Mouse (Mus musculus) lung, postnatal 0 days (tissue): ENCODE measurements around the gene Cep128.

Experiments
- CTCF ChIP-seq: IDR thresholded peaks from 2 replicates; pipeline ENCODE4 v1.5.1; 2016; ENCODE audit warnings: antibody characterized with exemption, mild to moderate bottlenecking
- EP300 ChIP-seq: IDR thresholded peaks from 2 replicates; pipeline ENCODE4 v1.6.1; 2016; ENCODE audit warnings: antibody characterized with exemption, mild to moderate bottlenecking, control low read depth

DNA sequence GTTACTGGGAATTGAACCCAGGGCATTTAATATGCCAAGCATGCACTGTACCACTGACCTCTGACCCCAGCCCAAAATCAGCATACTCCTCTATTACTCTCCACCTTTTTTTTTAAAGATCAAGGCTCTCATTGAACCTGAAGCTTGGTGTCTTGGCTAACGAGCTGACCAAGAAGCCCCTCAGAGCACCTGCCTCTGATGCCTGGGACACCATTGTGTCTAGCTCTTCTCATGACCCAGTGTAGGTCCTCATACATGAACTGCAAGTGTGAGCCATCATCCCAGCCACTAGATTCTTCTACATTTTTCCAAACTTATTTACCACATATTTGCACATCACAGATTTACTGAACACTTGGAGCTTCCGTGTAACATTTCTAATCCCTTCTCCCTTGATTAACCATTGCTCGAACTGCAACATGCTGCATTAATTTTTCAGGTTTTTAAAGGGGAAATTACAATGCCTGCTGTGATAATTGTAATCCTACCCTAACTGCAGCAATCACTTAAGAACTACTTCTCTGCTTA is 119.3 kb downstream of the Cep128 start:
- TF ChIP-seq CTCF (no peak), EP300 (no peak)
